Mouse (Mus musculus) lung, postnatal 25 days (tissue): ENCODE measurements around the gene Olfr648.
A peak's percentile ranks its signal among the peaks of the same experiment; 100 is the strongest.

Experiments
- DNase-seq: peaks from one replicate; pipeline ENCODE4 v3.0.0; 2022; ENCODE audit warnings: low spot score

Gene Olfr648

GRCm38 (mm10) chr7:104183292-104183691 lies at the start of gene Olfr648:
TSS of gene Olfr648 (minus strand) at chr7:104183392.
- DNase-seq: no peak

GRCm38 (mm10) chr7:104231203-104231602 lies 48.0 kb upstream of the Olfr648 start:
- peak; percentile 28 for DNase-seq

DNA sequence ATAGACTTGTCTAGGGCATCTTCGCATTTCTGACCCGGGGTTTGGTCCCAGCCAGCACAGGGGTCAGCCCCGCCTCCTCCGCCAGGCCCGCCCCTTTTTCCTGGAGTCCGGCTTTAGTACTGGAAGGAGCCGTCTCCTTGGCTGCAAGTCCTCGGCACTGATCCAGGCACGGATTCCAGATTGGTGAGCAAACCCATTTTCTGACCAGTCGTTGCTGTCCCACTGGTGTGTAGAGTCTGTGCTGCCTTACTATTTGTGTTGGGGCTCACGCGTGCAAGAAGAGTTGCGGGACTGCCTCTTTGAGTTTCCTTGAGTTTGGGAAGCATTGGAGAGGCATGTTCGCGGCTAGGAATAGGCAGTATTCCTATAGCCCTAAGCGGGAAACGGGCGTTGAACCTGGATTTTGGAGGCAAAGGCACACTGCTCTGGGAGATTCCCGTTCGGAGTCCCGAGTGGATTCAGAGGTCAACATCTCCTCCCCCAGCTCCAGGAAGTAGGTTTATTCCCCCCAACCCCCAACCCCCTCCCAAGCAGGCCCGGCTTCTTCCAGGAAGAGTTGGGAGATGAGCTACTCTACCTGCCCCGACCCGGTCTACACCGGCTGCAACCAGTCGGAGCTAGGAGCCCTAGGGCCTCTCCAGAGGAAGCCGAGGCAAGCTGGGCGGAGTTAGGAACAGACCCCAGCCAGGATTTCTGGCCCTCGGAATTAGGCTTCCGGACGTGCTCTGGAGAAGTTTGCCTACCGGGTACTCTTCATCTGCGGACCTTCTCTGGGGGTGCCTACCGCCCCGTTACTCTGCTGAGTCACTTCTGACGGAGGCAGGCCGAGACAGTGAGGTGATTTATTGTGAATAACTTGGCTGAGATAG lies 35.7 kb upstream of the Olfr648 start, which contains the start of gene Trim6:
Trim6 (plus strand) TSS at position 93 of the 869 bp plus-strand sequence.
- peak; percentile 85 for DNase-seq

DNA sequence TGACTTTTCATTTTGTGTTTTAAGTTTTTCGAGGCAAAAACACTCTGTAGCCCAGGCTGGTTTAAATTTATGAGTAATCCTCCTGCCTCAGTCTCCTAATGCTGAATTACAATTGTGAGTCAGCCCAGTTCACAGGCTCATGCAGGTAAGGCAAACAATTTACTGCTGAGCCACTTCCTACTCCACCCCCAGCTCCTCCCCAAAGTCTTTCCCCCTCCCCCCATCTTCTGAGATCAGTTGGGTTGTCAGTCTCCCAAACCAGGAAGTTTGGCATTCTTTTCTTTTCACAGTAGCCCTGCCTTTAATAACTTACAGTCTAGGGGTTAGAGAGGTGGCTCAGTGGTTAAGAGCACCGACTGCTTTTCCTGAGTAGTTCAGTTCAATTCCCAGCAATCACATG lies 34.7 kb upstream of the Olfr648 start:
- no peak for DNase-seq

DNA sequence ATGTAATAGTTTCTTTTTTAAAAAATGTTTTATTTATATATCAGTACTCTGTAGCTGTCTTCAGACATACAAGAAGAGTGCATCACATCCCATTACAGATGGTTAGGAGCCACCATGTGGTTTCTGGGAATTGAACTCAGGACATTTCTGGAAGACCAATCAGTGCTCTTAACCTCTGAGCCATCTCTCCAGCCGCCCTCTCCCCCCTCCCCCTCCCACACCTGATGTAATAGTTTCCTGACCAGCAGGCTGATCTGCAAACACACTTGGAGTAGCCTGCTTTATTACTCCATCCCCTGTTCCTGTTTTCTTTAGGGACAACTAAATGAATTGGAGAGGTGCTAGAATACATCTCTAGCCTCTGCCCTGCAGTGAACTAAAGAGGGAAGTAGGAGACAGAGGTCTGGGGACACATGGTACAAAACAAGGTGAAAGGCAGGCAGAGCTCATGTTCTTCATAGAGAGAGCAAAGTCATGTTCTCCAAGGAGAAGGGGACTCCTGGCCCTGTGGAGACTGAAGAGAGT lies 32.9 kb upstream of the Olfr648 start:
- DNase-seq: no peak

GRCm38 (mm10) chr7:104206197-104206596 lies 23.0 kb upstream of the Olfr648 start:
- DNase-seq: peak; percentile 10

GRCm38 (mm10) chr7:104199822-104200221 lies 16.6 kb upstream of the Olfr648 start:
- DNase-seq: peak; percentile 75

- DNase-seq: no peak
These were observed 12.7 kb upstream of the Olfr648 start, which contains the start of gene Olfr649 for GRCm38 (mm10) chr7:104195885-104196284. TSS of gene Olfr649 (minus strand) at chr7:104195985.

GRCm38 (mm10) chr7:104191275-104191674 lies 8.1 kb upstream of the Olfr648 start:
- no peak for DNase-seq

DNA sequence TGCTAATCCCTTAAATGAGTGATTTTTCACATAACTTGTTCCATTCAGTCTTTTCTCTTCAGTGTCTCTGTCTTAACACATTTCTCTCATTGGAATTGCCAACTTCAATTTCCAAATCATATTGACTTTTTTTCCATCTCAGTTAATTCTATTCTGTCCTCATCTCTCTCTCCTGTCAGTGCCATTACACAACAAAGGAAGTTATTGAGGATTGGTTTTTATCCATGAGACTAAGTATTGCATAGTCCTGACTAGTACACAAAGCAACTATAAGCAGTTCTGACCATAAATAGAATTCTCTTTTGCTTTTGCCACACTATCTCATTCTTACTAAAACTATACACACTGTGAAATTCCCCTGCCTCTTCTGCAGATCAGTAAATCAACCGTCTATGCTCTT lies 4.1 kb downstream of the Olfr648 start:
- DNase-seq: no peak

DNA sequence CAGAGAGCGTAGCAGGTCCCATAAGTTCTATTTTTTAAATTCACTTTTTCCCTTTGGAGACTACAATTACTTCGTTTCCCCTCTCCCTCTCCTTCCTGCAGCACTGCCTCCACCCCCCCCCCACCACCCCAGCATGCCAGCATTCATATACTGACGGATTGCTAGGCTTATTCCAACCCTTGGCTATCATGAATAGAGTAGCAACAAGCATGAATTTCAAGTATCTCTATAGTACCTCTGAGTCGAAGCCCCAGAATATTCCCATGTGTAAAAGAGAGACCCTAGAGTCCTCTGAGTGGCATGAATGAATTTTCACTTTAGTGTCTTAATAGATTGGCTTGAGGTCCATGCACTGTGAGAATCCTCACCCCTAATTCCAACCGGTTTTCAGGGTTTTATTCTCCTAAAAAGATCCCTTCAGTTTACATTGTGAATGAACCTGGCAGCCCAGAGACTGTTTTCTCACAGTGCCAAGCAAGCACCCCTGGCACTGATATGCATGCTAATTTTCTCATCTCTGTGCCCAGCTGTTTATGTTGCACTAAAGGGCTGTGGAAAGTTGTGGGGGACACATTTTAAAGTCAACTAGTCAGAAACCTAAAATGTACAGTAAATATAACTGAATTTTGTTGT lies 4.7 kb downstream of the Olfr648 start:
- no peak for DNase-seq

GRCm38 (mm10) chr7:104175085-104175484 lies 8.1 kb downstream of the Olfr648 start:
- no peak for DNase-seq

DNA sequence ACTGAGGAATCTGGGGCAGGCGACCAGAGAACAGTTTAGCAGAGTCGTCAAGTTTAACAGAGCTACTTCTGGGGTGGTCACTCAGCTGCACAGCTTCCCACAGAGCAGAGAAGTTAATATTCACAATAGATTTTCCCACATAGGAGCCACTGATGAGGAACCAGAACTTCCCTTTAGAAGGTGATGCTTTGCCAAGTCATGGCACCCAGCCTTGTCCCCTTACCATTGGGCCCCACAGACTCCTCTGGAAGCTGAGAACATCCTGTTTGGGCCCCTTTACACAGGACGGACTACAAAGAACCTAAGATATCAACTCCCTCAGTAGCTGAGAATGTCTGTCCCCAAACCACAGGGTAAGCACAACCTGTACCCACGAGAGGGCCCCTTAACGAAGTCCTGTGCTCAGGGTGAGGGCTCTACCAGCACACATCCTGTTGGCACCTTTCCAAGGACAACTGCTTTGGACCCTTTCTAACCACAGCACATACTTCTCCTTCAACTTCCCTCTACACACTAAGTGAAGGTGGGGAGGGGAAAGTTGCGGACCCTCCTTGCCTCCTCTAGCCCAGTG lies 13.5 kb downstream of the Olfr648 start:
- peak; percentile 2 for DNase-seq

DNA sequence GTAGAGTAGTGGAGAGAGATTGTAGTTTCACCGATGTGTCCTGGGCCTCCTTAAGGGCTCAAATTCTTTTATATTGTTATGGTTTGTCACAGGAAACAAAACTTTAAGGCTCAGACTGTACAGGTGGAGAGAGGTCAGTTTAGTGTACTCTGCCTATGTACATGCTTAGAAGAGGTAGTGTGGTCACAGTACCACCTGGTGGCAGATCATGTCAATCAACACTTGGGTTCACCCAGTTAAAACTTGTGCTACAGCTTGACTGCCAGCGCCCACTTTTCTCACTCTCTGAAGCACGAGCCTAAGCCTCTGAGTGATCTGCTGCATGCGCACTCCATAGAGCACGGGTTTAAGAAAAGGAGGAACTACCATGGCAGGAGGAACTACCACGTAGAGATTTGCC lies 16.1 kb downstream of the Olfr648 start:
- DNase-seq: no peak

- no peak for DNase-seq
These were observed 32.7 kb downstream of the Olfr648 start, which contains the start of gene Ubqlnl for GRCm38 (mm10) chr7:104150456-104150855. TSS of gene Ubqlnl (minus strand) at chr7:104150556.

DNA sequence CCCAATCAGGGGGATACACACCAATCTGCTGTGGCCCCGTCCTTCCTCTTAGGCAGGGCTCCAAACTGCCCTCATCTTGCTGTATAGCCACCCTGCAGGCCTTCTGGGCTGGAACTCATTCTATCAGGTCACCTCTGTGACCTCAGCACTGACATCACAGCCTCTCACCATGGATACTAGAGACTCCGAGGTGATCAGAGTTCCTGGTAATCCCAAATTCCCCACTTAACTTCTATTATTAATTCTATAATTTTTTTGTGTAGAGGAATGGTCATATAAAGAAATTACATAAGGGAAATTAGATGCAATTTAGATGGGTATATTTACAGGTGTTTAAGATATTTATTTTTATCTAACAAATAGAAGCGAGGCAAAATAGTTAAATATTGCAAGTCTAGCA lies 40.0 kb downstream of the Olfr648 start, which contains the start of gene Ubqln3:
Ubqln3 (minus strand) TSS at position 101 of the 400 bp plus-strand sequence.
- no peak for DNase-seq

DNA sequence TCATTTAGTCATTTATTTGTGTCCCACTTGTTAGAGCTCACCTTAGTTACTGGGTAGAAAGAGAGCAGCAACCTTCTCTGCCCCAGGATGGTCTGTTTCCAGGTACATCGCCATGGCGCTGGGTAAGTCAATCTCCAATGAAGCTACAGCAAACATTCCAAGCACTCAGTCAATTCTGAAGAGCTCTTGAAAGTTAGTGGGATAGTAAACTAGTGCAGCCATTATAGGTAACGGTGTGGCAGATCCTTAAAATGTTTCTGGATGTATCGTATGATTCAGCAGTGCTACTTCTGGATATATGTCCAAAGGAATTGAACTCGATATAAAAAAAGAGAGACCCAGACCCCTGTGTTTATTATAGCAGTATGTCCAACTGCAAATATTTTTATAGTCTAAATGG lies 45.9 kb downstream of the Olfr648 start, which contains the start of gene Olfr643:
Olfr643 (minus strand) TSS at position 101 of the 400 bp plus-strand sequence.
- DNase-seq: peak; percentile 0

- no peak for DNase-seq
These were observed 53.5 kb downstream of the Olfr648 start, which contains the start of gene Ubqln5 for GRCm38 (mm10) chr7:104129726-104130125. TSS of gene Ubqln5 (minus strand) at chr7:104129826.
